Mouse (Mus musculus): Measurements from ENCODE around the gene Slc6a20b. TPM values are rescaled to one million over a fixed set of nuclear protein-coding genes. Genes with fewer than 3 reads are reported as not detected.
"Not testable (repeated sequence)": the region's sequence is repeated elsewhere in the genome, so short reads cannot be mapped to it uniquely, and the experiment has no call there.

The Slc6a20b gene
- polyA plus RNA-seq (2011; ENCODE audit: insufficient read length, low read depth, missing spikeins), result 0.23 and 0.95 TPM in 2 replicates

GRCm38 (mm10) chr9:123632281-123632680 is at the start of gene Slc6a20b:
Slc6a20b (minus strand) TSS chr9:123632565.
- Histone ChIP-seq H3K4me1 (ENCODE audit: control insufficient read depth, insufficient read depth, low read length) (no peaks in the 10 kb centered on the region), H3K4me3 (ENCODE audit: insufficient read depth, low read length) (no peak within 1 kb of the TSS), H3K27ac (ENCODE audit: insufficient read depth, low read length) (no peak within 1 kb of the TSS)
- TF ChIP-seq POLR2A (IDR thresholded peaks at IDR 0.05; ENCODE audit: low read depth, low read length) (no peak), CTCF (IDR thresholded peaks at IDR 0.05; ENCODE audit: borderline replicate concordance, insufficient read depth, low read length) (no peak)

- no peak overlapping the region for H3K27ac ChIP-seq (ENCODE audit: insufficient read depth, low read length)
- no peak overlapping the region for H3K4me3 ChIP-seq (ENCODE audit: insufficient read depth, low read length)
- no peaks in the 10 kb centered on the region for H3K4me1 ChIP-seq (ENCODE audit: control insufficient read depth, insufficient read depth, low read length)
- TF ChIP-seq CTCF (IDR thresholded peaks at IDR 0.05; ENCODE audit: borderline replicate concordance, insufficient read depth, low read length), result no peak
- no peak for TF ChIP-seq POLR2A (IDR thresholded peaks at IDR 0.05; ENCODE audit: low read depth, low read length)
These were observed 46.8 kb upstream of the Slc6a20b start for GRCm38 (mm10) chr9:123679198-123679597.

GRCm38 (mm10) chr9:123678327-123679105 is 46.2 kb upstream of the Slc6a20b start, which contains the start of the genes Ccr9 and Slc6a20a:
Ccr9 (plus strand) TSS chr9:123678439.
Slc6a20a (minus strand) TSS chr9:123678885.
- Histone ChIP-seq H3K4me1 (ENCODE audit: control insufficient read depth, insufficient read depth, low read length) (no peaks in the 10 kb centered on the region), H3K27ac (ENCODE audit: insufficient read depth, low read length) (no peak within 1 kb of the TSS), H3K4me3 (ENCODE audit: insufficient read depth, low read length) (no peak within 1 kb of the TSS)
- TF ChIP-seq POLR2A (IDR thresholded peaks at IDR 0.05; ENCODE audit: low read depth, low read length) (no peak), CTCF (IDR thresholded peaks at IDR 0.05; ENCODE audit: borderline replicate concordance, insufficient read depth, low read length) (no peak)

GRCm38 (mm10) chr9:123665645-123666044 is 33.3 kb upstream of the Slc6a20b start:
- no peak for TF ChIP-seq POLR2A (IDR thresholded peaks at IDR 0.05; ENCODE audit: low read depth, low read length)
- TF ChIP-seq CTCF (IDR thresholded peaks at IDR 0.05; ENCODE audit: borderline replicate concordance, insufficient read depth, low read length), result peak; percentile 27; the same call in 1 of the 2 replicates
- Histone ChIP-seq H3K27ac (ENCODE audit: insufficient read depth, low read length) (no peak overlapping the region), H3K4me3 (ENCODE audit: insufficient read depth, low read length) (no peak overlapping the region), H3K4me1 (ENCODE audit: control insufficient read depth, insufficient read depth, low read length) (no peaks in the 10 kb centered on the region)

- not testable (repeated sequence) for H3K4me3 ChIP-seq (ENCODE audit: insufficient read depth, low read length); H3K4me1 ChIP-seq (ENCODE audit: control insufficient read depth, insufficient read depth, low read length); H3K27ac ChIP-seq (ENCODE audit: insufficient read depth, low read length)
These were observed 27.8 kb upstream of the Slc6a20b start for GRCm38 (mm10) chr9:123659986-123660676.

- no peak for TF ChIP-seq CTCF (IDR thresholded peaks at IDR 0.05; ENCODE audit: borderline replicate concordance, insufficient read depth, low read length)
- no peak for TF ChIP-seq POLR2A (IDR thresholded peaks at IDR 0.05; ENCODE audit: low read depth, low read length)
- no peaks in the 10 kb centered on the region for H3K4me1 ChIP-seq (ENCODE audit: control insufficient read depth, insufficient read depth, low read length)
- H3K4me3 ChIP-seq (ENCODE audit: insufficient read depth, low read length), result no peak overlapping the region
- no peak overlapping the region for H3K27ac ChIP-seq (ENCODE audit: insufficient read depth, low read length)
These were observed 26.6 kb upstream of the Slc6a20b start for GRCm38 (mm10) chr9:123658981-123659380.

- Histone ChIP-seq H3K27ac (ENCODE audit: insufficient read depth, low read length) (no peak overlapping the region), H3K4me3 (ENCODE audit: insufficient read depth, low read length) (no peak overlapping the region), H3K4me1 (ENCODE audit: control insufficient read depth, insufficient read depth, low read length) (no peaks in the 10 kb centered on the region)
- no peak for TF ChIP-seq CTCF (IDR thresholded peaks at IDR 0.05; ENCODE audit: borderline replicate concordance, insufficient read depth, low read length)
- no peak for TF ChIP-seq POLR2A (IDR thresholded peaks at IDR 0.05; ENCODE audit: low read depth, low read length)
These were observed 25.1 kb upstream of the Slc6a20b start for GRCm38 (mm10) chr9:123657457-123657856.

- Histone ChIP-seq H3K4me3 (ENCODE audit: insufficient read depth, low read length) (no peak overlapping the region), H3K4me1 (ENCODE audit: control insufficient read depth, insufficient read depth, low read length) (no peaks in the 10 kb centered on the region), H3K27ac (ENCODE audit: insufficient read depth, low read length) (no peak overlapping the region)
- TF ChIP-seq POLR2A (IDR thresholded peaks at IDR 0.05; ENCODE audit: low read depth, low read length), result no peak
- no peak for TF ChIP-seq CTCF (IDR thresholded peaks at IDR 0.05; ENCODE audit: borderline replicate concordance, insufficient read depth, low read length)
These were observed 19.0 kb upstream of the Slc6a20b start for GRCm38 (mm10) chr9:123651369-123651768.

GRCm38 (mm10) chr9:123649785-123650511 is 17.6 kb upstream of the Slc6a20b start:
- H3K4me3 ChIP-seq (ENCODE audit: insufficient read depth, low read length), result no peak overlapping the region
- no peak overlapping the region for H3K27ac ChIP-seq (ENCODE audit: insufficient read depth, low read length)
- no peaks in the 10 kb centered on the region for H3K4me1 ChIP-seq (ENCODE audit: control insufficient read depth, insufficient read depth, low read length)
- TF ChIP-seq POLR2A (IDR thresholded peaks at IDR 0.05; ENCODE audit: low read depth, low read length), result no peak
- no peak for TF ChIP-seq CTCF (IDR thresholded peaks at IDR 0.05; ENCODE audit: borderline replicate concordance, insufficient read depth, low read length)
